In genomic region chr6:88901947-88902820, GRCm38 (mm10) we compare ENCODE assay signal across 8 mouse cellular contexts. TPM values are rescaled to one million over a fixed set of nuclear protein-coding genes. Genes with fewer than 3 reads are reported as not detected.
DNase-seq lines count a peak whose midpoint lies in the region; ATAC-seq and TF ChIP-seq lines count a peak whose summit lies in the region.

Tpra1 (plus strand) TSS chr6:88902251.

- peak within 1 kb of the TSS; percentile 89 for H3K9ac ChIP-seq in kidney, embryonic 15.5 days

- peaks cover 3% of the 10 kb centered on the region; the same call in 1 of the 2 replicates for H3K36me3 ChIP-seq in heart, embryonic 10.5 days
- peaks cover under 1% of the 10 kb centered on the region for H3K36me3 ChIP-seq in kidney, embryonic 15.5 days

- no peaks in the 10 kb centered on the region for H3K9me3 ChIP-seq in heart, embryonic 10.5 days
- no peaks in the 10 kb centered on the region for H3K9me3 ChIP-seq in kidney, embryonic 15.5 days (replicated peaks)

- H3K27me3 ChIP-seq in heart, embryonic 10.5 days (ENCODE audit: insufficient read depth, poor library complexity, severe bottlenecking): no peaks in the 10 kb centered on the region
- no peaks in the 10 kb centered on the region for H3K27me3 ChIP-seq in kidney, embryonic 15.5 days

- peak within 1 kb of the TSS; percentile 78 for H3K27ac ChIP-seq in bone marrow macrophage, adult 2 months (ENCODE audit: insufficient read depth, low read depth, low read length)
- peak within 1 kb of the TSS; percentile 50 for H3K27ac ChIP-seq in embryonic fibroblast, embryonic 13.5 days (ENCODE audit: insufficient read depth, low read length)
- H3K27ac ChIP-seq in heart, embryonic 10.5 days: peak within 1 kb of the TSS; percentile 94
- peak within 1 kb of the TSS; percentile 94 for H3K27ac ChIP-seq in kidney, embryonic 15.5 days

- peak within 1 kb of the TSS; percentile 84 for H3K4me3 ChIP-seq in bone marrow macrophage, adult 2 months (ENCODE audit: insufficient read depth, low read length)
- peak within 1 kb of the TSS; percentile 70 for H3K4me3 ChIP-seq in embryonic fibroblast, embryonic 13.5 days (ENCODE audit: insufficient read depth, low read length)
- peak within 1 kb of the TSS; percentile 85 for H3K4me3 ChIP-seq in heart, embryonic 10.5 days
- H3K4me3 ChIP-seq in kidney, embryonic 15.5 days (replicated peaks): peak within 1 kb of the TSS; percentile 89

- H3K4me2 ChIP-seq in kidney, embryonic 15.5 days: peak within 1 kb of the TSS; percentile 90

- H3K4me1 ChIP-seq in bone marrow macrophage, adult 2 months (ENCODE audit: control insufficient read depth, insufficient read depth, low read length): peaks cover 33% of the 10 kb centered on the region
- peaks cover 11% of the 10 kb centered on the region; the same call in 1 of the 2 replicates for H3K4me1 ChIP-seq in embryonic fibroblast, embryonic 13.5 days (ENCODE audit: control insufficient read depth, insufficient read depth, low read length)
- H3K4me1 ChIP-seq in heart, embryonic 10.5 days: peaks cover 62% of the 10 kb centered on the region
- H3K4me1 ChIP-seq in kidney, embryonic 15.5 days: peaks cover 67% of the 10 kb centered on the region

- no peak for TF ChIP-seq POLR2A in bone marrow macrophage, adult 2 months (IDR thresholded peaks at IDR 0.05; ENCODE audit: borderline replicate concordance, low read depth, low read length)
- TF ChIP-seq POLR2A in embryonic fibroblast, embryonic 13.5 days (IDR thresholded peaks at IDR 0.05; ENCODE audit: low read depth, low read length): peak; percentile 68

- 2% methylated on average over 66 of the region's 66 CpGs for WGBS in heart, embryonic 10.5 days
- WGBS in kidney, embryonic 15.5 days: under 1% methylated on average over 66 of the region's 66 CpGs

- ATAC-seq in kidney, embryonic 15.5 days (replicated peaks; ENCODE audit: low FRiP score): peak; percentile 89
- ATAC-seq in monocyte, adult 5-6 weeks (replicated peaks; ENCODE audit: insufficient number of reproducible peaks, low FRiP score, low TSS enrichment, poor library complexity, severe bottlenecking): peak; percentile 84

- DNase-seq in A20 (ENCODE audit: low read depth, low spot score) (peak; percentile 98), liver (peak; percentile 97)
- DNase-seq in heart, embryonic 10.5 days (ENCODE audit: low spot score): peak; percentile 98
- peak; percentile 95 for DNase-seq in spleen, postnatal 4 days (ENCODE audit: low spot score in 2 of 2)

- no peak for TF ChIP-seq CTCF in bone marrow macrophage, adult 2 months (IDR thresholded peaks at IDR 0.05; ENCODE audit: low read depth, low read length)
- no peak for TF ChIP-seq CTCF in embryonic fibroblast, embryonic 13.5 days (IDR thresholded peaks at IDR 0.05; ENCODE audit: borderline replicate concordance, insufficient read depth, low read length)

RNA-seq across cellular contexts. Expression of gene Tpra1, which starts in this region (rescaled TPM):
- polyA plus RNA-seq in bone marrow macrophage, adult 2 months (2012; ENCODE audit: insufficient read depth, insufficient read length, missing spikeins): 72.9 and 86.3 TPM in 2 replicates
- polyA plus RNA-seq in embryonic fibroblast, embryonic 13.5 days (2011; ENCODE audit: insufficient read length, low read depth, missing spikeins): 29.2 and 31.0 TPM in 2 replicates
- 46.1 and 52.4 TPM in 2 replicates for polyA plus RNA-seq in heart, embryonic 10.5 days (2016; fragmentation: Nextera tagmentation; extraction: Ambion mirVana)
- 68.3 and 75.1 TPM in 2 replicates for polyA plus RNA-seq in kidney, embryonic 15.5 days (2015; fragmentation: Nextera tagmentation; extraction: Ambion mirVana)
- total RNA-seq in monocyte, adult 5-6 weeks (2017): 24.4 to 70.1 TPM (median 35.2 TPM) in 3 replicates

Comparison
In these comparisons a context has a peak if more than half of its experiments do, and no peak if none do; other contexts are left out.
1. Peak in every context shown above with its lines: DNase-seq, ATAC-seq, H3K4me3 ChIP-seq and H3K27ac ChIP-seq.